Mouse (Mus musculus) embryonic facial prominence, embryonic 11.5 days (tissue): ENCODE measurements at regions not wholly inside any gene's neighbourhood (a gene's known extent, or its start where the extent isn't known, plus 50 kb on each side); places are given as distances from the start of the nearest gene placed in this dataset.

Experiments used
- ATAC-seq: fragments of 200-750 bp; cut with Nextera tagmentation; replicated peaks from 2 replicates; pipeline ENCODE4 v1.8.0; 2017; ENCODE audit warnings: low read depth; ENCODE audit not compliant: insufficient number of reproducible peaks, low FRiP score, low TSS enrichment
- DNase-seq: peaks from one replicate; pipeline ENCODE4 v3.0.0-alpha.2; 2015; ENCODE audit warnings: low spot score
- H3K27ac ChIP-seq: fragments of 300-500 bp; sonication (generic); replicated peaks from 2 replicates; pipeline ENCODE4 v1.5.1; 2014; ENCODE audit warnings: mild to moderate bottlenecking, low read depth, low read length, control low read depth
- H3K27me3 ChIP-seq: fragments of 300-500 bp; sonication (generic); 2 replicates; pipeline ENCODE4 v1.6.1; 2014; ENCODE audit warnings: mild to moderate bottlenecking, low read length, moderate library complexity, mixed read lengths; ENCODE audit not compliant: control insufficient read depth, insufficient read depth
- H3K36me3 ChIP-seq: fragments of 300-500 bp; sonication (generic); replicated peaks from 2 replicates; pipeline ENCODE4 v1.6.1; 2014; ENCODE audit warnings: low read depth, mild to moderate bottlenecking, low read length, moderate library complexity, mixed read lengths; ENCODE audit not compliant: control insufficient read depth, insufficient read depth
- H3K4me1 ChIP-seq: fragments of 300-500 bp; sonication (generic); 2 replicates; pipeline ENCODE4 v1.6.1; 2014; ENCODE audit warnings: low read length, mixed read lengths; ENCODE audit not compliant: control insufficient read depth, insufficient read depth
- H3K4me2 ChIP-seq: fragments of 300-500 bp; sonication (generic); 2 replicates; pipeline ENCODE4 v1.6.1; 2014; ENCODE audit warnings: low read depth, mild to moderate bottlenecking, control low read depth, low read length, moderate library complexity
- H3K4me3 ChIP-seq: fragments of 300-500 bp; sonication (generic); 2 replicates; pipeline ENCODE4 v1.5.1; 2014; ENCODE audit warnings: low read depth, low read length, control low read depth
- H3K9ac ChIP-seq: fragments of 300-500 bp; sonication (generic); replicated peaks from 2 replicates; pipeline ENCODE4 v1.6.1; 2014; ENCODE audit warnings: mild to moderate bottlenecking, control low read depth, low read length
- H3K9me3 ChIP-seq: fragments of 300-500 bp; sonication (generic); replicated peaks from 2 replicates; pipeline ENCODE4 v1.6.1; 2016; ENCODE audit warnings: mild to moderate bottlenecking, low read length, inconsistent platforms, mixed read lengths; ENCODE audit not compliant: control insufficient read depth
- WGBS: fragments of 180-500 bp; shearing (Covaris S2); extraction: QIAGEN DNeasy Blood & Tissue Kit; methylation state at CpG from one replicate; pipeline ENCODE4 v1.1.7; 2014; 5-methylcytosine and 5-hydroxymethylcytosine counted together

DNA sequence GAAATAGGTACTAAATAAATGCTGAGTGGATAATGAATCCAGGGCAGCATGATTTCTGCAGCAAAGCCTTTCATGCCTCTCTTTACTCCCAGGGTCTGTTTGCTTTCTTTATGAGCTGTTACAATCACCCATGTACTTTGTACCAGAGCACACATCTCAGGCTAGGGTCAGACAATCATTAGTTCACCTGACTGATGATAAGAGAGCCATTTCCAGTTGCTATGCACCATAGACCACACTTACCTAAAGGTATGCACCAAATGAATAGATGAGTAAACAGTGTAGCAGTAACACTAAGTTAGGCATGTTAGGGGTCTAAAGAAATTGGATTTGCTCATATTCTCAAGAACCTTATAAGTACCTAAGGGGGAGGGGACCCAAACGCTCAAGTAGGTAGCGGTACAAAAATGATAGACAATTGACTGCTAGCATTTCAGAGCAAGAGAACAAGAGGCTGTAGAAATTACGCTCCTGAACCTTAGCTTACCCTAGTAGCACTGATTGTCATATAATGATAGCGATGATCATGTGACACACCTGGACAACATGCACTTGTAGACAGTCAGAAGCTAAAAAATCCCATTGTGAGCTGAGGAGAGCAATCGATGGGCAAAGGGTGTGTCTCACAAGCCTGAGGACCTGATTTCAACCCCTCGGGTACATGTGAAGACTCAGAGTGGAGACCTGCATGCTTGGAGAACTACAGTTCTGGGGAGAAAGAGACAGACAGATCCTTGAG lies 58.1 kb upstream of the Tenm3 start:
- Histone ChIP-seq H3K27me3 (no peaks in the 10 kb centered on the region), H3K4me3 (no peak overlapping the region), H3K27ac (no peak overlapping the region), H3K4me2 (no peak overlapping the region), H3K4me1 (no peaks in the 10 kb centered on the region), H3K9me3 (no peaks in the 10 kb centered on the region), H3K36me3 (no peaks in the 10 kb centered on the region), H3K9ac (no peak overlapping the region)
- DNase-seq = no peak
- WGBS = 92% methylated on average over 6 of the region's 6 CpGs
- ATAC-seq = no peak

DNA sequence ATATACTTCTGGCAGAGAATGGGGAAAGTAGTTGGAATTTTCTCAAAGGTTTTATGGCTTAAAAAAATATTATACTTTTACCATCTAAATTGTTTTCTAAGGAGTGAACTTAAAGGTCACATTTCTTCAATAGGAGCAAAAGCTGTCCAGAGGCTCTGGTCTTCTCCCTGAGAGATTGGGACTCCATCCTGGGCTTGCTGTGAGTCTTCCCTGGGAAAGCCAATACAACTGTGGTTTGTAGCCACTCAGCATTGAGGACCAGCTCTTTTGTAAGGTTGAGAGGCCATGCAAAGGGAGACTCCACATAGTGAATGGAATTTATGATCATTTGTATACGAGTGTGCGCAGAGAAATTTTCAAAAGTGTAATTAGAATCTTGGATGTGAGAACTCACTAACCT lies 52.9 kb upstream of the Tenm3 start:
- no peaks in the 10 kb centered on the region for H3K4me1 ChIP-seq
- ATAC-seq (no peak), DNase-seq (no peak)
- H3K36me3 ChIP-seq = no peaks in the 10 kb centered on the region
- WGBS = 94% methylated on average over 2 of the region's 2 CpGs
- no peak overlapping the region for H3K4me3 ChIP-seq
- H3K27me3 ChIP-seq = no peaks in the 10 kb centered on the region
- H3K9me3 ChIP-seq = no peaks in the 10 kb centered on the region
- no peak overlapping the region for H3K9ac ChIP-seq
- H3K4me2 ChIP-seq = no peak overlapping the region
- H3K27ac ChIP-seq = no peak overlapping the region

DNA sequence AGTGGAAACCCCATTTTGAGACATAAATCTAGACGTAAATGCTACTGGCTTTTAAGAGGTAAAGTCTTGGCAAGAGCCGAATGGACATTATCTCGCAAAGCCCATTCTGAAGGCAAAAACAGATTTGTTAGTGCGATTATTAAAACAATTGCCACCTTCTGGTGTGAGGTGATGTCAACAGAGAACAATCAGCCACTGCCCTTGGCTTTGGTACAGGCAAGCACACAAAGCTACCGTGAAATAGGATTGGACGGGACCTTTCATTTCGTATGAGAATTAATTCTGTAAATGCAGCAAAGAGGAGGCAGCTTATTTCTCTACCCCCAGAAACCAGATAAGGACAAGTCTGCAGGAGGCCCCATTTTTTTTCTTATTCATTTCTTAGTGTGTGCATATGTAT lies 52.5 kb upstream of the Tenm3 start:
- no peak overlapping the region for H3K27ac ChIP-seq
- no peaks in the 10 kb centered on the region for H3K4me1 ChIP-seq
- 83% methylated on average over 7 of the region's 7 CpGs for WGBS
- no peak overlapping the region for H3K4me3 ChIP-seq
- ATAC-seq (no peak), DNase-seq (no peak)
- H3K4me2 ChIP-seq = no peak overlapping the region
- no peak overlapping the region for H3K9ac ChIP-seq
- no peaks in the 10 kb centered on the region for H3K27me3 ChIP-seq
- H3K36me3 ChIP-seq = no peaks in the 10 kb centered on the region
- no peaks in the 10 kb centered on the region for H3K9me3 ChIP-seq

DNA sequence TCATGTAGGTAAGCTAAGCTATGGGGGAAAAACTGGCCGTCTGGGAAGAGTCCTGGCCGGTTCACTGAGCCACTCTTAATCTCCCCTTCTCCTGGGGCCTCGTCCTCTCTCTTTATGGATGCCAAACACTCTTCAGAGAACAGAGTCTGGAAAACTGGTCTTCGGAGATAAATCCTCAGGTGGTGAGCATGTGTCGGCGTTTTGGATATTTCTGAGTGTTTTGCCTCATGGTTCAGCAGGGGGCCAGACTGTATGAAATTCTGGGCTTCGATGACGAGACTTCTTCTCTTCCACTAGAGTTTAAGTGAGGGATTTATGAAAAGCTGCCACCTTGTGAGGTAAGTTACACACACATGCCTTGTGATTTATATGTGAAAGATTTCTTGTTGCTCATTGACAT lies 51.8 kb upstream of the Tenm3 start:
- no peak for ATAC-seq
- Histone ChIP-seq H3K36me3 (no peaks in the 10 kb centered on the region), H3K4me3 (no peak overlapping the region), H3K4me2 (no peak overlapping the region), H3K4me1 (no peaks in the 10 kb centered on the region), H3K27me3 (no peaks in the 10 kb centered on the region), H3K27ac (no peak overlapping the region), H3K9ac (no peak overlapping the region), H3K9me3 (no peaks in the 10 kb centered on the region)
- WGBS = 56% methylated on average over 8 of the region's 8 CpGs
- DNase-seq = no peak
